Mouse (Mus musculus): Measurements from ENCODE around the gene Olfr1157.

- TF ChIP-seq POLR2A (IDR thresholded peaks at IDR 0.05; ENCODE audit: insufficient read depth, low read depth, low read length) (no peak), CTCF (IDR thresholded peaks at IDR 0.05; ENCODE audit: insufficient read depth, low read depth, low read length) (no peak)
These were observed 21.7 kb upstream of the Olfr1157 start, which contains the start of gene Olfr1158 for GRCm38 (mm10) chr2:87989813-87990212.
